Mouse (Mus musculus): ENCODE measurements around the gene March6. TPM values are rescaled to one million over a fixed set of nuclear protein-coding genes. Genes with fewer than 3 reads are reported as not detected.
A peak's percentile ranks its signal among the peaks of the same experiment; 100 is the strongest.

March6 gene
- polyA plus RNA-seq, 1 experiment, result 46.6 TPM

DNA sequence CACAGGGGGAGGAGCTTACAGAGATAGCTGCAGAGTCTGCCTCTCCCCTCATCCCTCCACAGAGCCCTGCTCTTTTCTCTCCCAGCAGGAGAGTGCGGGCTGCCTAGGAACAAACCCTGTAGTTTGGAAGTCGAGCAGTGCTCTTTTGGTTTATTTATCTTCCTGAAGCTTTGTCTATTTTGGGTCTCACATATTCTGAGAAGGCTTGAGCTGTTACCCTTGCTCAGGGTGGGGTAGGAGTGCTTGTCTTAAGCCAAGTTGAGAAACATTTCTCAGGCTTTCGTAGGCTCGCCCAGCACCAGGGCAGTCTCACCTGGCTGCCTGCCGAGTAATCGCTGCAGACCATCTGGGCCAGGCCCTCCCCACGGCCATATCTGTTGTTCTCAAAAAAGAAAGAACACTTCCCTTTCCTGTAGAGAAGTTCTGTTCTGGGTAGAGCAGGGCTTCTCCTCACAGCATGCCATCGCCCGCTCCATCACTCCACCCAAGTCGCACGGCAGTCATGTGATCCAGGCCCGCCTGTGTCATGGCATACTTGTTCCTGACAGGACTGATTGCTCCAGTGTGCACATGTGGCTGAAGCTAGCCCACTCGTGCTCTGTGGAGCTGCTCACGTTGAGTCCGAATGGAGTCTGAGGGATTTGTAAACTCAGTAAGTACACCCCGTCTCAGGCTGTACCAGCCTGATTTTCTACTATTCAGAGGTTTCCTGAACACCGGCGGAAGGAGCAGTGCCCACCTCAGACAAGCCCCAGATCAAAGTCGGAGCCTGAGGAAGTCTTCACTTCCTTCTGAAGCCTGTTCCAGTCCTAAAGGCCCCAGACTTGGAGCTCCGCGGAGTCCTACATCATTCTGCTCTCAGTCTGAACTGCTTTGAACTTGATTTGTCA is 112.8 kb downstream of the March6 start:
- Histone ChIP-seq H3K4me1 (ENCODE audit: control insufficient read depth, insufficient read depth, low read length) (peaks cover 20% of the 10 kb centered on the region), H3K36me3 (ENCODE audit: control insufficient read depth, insufficient read depth, low read length) (no peaks in the 10 kb centered on the region), H3K27me3 (replicated peaks; ENCODE audit: control insufficient read depth, insufficient read depth, low read length) (no peaks in the 10 kb centered on the region), H3K4me3 (ENCODE audit: insufficient read depth, low read depth, low read length) (peak overlapping the region; percentile 21; the same call in 1 of the 2 replicates), H3K27ac (ENCODE audit: insufficient read depth, low read depth, low read length) (peak overlapping the region; percentile 24; the same call in 1 of the 2 replicates)
- peak; percentile 73 for DNase-seq
- no peak for TF ChIP-seq CTCF (conservative IDR thresholded peaks at IDR 0.05; ENCODE audit: insufficient read depth, insufficient read length, low read depth, low read length)
- no peak for TF ChIP-seq POLR2A (IDR thresholded peaks at IDR 0.05; ENCODE audit: low read depth, low read length)
- 55% methylated on average over 21 of the region's 21 CpGs for WGBS

DNA sequence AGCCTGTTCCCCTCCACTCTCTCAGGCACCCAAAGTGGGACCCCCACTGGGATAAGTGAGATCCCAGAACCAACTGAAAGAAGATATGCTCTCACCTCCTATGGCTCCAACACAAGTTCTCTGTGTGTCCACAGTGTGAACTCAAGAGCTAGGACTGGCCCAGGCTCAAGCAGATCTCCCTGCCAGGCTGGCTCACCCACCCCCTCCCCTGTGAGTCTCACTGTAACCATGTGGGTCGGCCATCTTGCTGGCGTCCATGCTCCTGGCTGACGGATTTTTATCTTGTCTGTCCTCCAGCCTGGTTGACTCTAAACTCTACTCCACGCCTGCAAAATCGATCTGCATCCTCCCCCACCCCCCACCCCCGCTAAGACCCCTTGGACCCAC is 113.5 kb downstream of the March6 start:
- peaks cover 20% of the 10 kb centered on the region for H3K4me1 ChIP-seq (ENCODE audit: control insufficient read depth, insufficient read depth, low read length)
- H3K4me3 ChIP-seq (ENCODE audit: insufficient read depth, low read depth, low read length), result no peak overlapping the region
- no peaks in the 10 kb centered on the region for H3K36me3 ChIP-seq (ENCODE audit: control insufficient read depth, insufficient read depth, low read length)
- DNase-seq, result no peak
- no peaks in the 10 kb centered on the region for H3K27me3 ChIP-seq (replicated peaks; ENCODE audit: control insufficient read depth, insufficient read depth, low read length)
- 81% methylated on average over 6 of the region's 6 CpGs for WGBS
- TF ChIP-seq POLR2A (IDR thresholded peaks at IDR 0.05; ENCODE audit: low read depth, low read length) (no peak), CTCF (conservative IDR thresholded peaks at IDR 0.05; ENCODE audit: insufficient read depth, insufficient read length, low read depth, low read length) (no peak)
- no peak overlapping the region for H3K27ac ChIP-seq (ENCODE audit: insufficient read depth, low read depth, low read length)

DNA sequence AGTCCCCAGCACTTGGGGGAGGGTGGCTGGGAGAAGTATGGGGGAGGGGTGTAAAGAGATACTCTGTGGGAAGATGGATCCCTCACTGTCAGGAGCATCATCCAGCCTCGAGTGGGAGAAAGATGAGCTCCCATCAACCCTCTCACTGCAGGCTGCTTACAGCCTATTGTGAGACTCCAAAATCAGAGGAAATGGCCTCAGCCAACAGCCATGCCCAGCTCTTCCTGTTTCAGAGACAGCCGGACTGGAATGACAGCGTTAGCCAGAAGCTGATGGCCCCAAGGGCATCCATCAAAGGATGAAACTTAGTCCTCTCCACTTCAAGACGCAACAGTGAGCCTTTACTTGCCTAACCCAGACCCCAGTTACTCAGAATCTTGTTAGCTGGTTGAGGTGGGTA is 115.7 kb downstream of the March6 start:
- peaks cover 21% of the 10 kb centered on the region for H3K4me1 ChIP-seq (ENCODE audit: control insufficient read depth, insufficient read depth, low read length)
- peak; percentile 55 for DNase-seq
- WGBS, result 43% methylated on average over 4 of the region's 4 CpGs
- no peak for TF ChIP-seq CTCF (conservative IDR thresholded peaks at IDR 0.05; ENCODE audit: insufficient read depth, insufficient read length, low read depth, low read length)
- no peak for TF ChIP-seq POLR2A (IDR thresholded peaks at IDR 0.05; ENCODE audit: low read depth, low read length)
- H3K4me3 ChIP-seq (ENCODE audit: insufficient read depth, low read depth, low read length), result no peak overlapping the region
- H3K27me3 ChIP-seq (replicated peaks; ENCODE audit: control insufficient read depth, insufficient read depth, low read length), result no peaks in the 10 kb centered on the region
- no peaks in the 10 kb centered on the region for H3K36me3 ChIP-seq (ENCODE audit: control insufficient read depth, insufficient read depth, low read length)
- H3K27ac ChIP-seq (ENCODE audit: insufficient read depth, low read depth, low read length), result peak overlapping the region; percentile 7

- no peaks in the 10 kb centered on the region for H3K27me3 ChIP-seq (replicated peaks; ENCODE audit: control insufficient read depth, insufficient read depth, low read length)
- H3K27ac ChIP-seq (ENCODE audit: insufficient read depth, low read depth, low read length), result peak overlapping the region; percentile 74
- 42% methylated on average over 6 of the region's 6 CpGs for WGBS
- peaks cover 29% of the 10 kb centered on the region for H3K4me1 ChIP-seq (ENCODE audit: control insufficient read depth, insufficient read depth, low read length)
- no peaks in the 10 kb centered on the region for H3K36me3 ChIP-seq (ENCODE audit: control insufficient read depth, insufficient read depth, low read length)
- DNase-seq, result peak; percentile 91
- no peak for TF ChIP-seq POLR2A (IDR thresholded peaks at IDR 0.05; ENCODE audit: low read depth, low read length)
- TF ChIP-seq CTCF (conservative IDR thresholded peaks at IDR 0.05; ENCODE audit: insufficient read depth, insufficient read length, low read depth, low read length), result no peak
- no peak overlapping the region for H3K4me3 ChIP-seq (ENCODE audit: insufficient read depth, low read depth, low read length)
Observed at GRCm38 (mm10) chr15:31414179-31414898, 116.5 kb downstream of the March6 start.

GRCm38 (mm10) chr15:31413662-31414061 is 117.2 kb downstream of the March6 start:
- Histone ChIP-seq H3K4me3 (ENCODE audit: insufficient read depth, low read depth, low read length) (no peak overlapping the region), H3K36me3 (ENCODE audit: control insufficient read depth, insufficient read depth, low read length) (no peaks in the 10 kb centered on the region), H3K27ac (ENCODE audit: insufficient read depth, low read depth, low read length) (peak overlapping the region; percentile 74; the same call in 1 of the 2 replicates), H3K27me3 (replicated peaks; ENCODE audit: control insufficient read depth, insufficient read depth, low read length) (no peaks in the 10 kb centered on the region), H3K4me1 (ENCODE audit: control insufficient read depth, insufficient read depth, low read length) (peaks cover 32% of the 10 kb centered on the region)
- no peak for TF ChIP-seq POLR2A (IDR thresholded peaks at IDR 0.05; ENCODE audit: low read depth, low read length)
- TF ChIP-seq CTCF (conservative IDR thresholded peaks at IDR 0.05; ENCODE audit: insufficient read depth, insufficient read length, low read depth, low read length), result no peak
- WGBS, result 85% methylated on average over 6 of the region's 6 CpGs
- DNase-seq, result no peak

DNA sequence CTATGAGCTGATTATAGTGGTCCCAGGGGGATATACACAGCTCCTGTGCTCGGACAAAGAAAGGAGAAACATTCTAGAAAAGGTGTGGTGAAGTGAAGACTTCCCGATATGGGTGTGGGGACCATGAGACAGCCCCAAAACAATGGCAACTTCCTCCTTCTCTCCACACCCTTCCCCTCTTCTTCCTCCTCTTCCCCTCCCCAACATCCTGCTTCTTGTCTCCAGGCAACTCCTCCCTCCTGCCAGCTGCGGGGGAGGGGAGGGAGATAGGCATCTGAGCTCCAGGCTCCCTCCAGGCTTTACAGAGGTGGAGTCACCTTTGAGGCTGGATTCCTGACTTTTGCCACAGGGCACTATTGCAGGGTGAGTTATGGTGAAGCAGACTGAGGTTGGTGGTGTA is 117.9 kb downstream of the March6 start:
- Histone ChIP-seq H3K27ac (ENCODE audit: insufficient read depth, low read depth, low read length) (no peak overlapping the region), H3K27me3 (replicated peaks; ENCODE audit: control insufficient read depth, insufficient read depth, low read length) (no peaks in the 10 kb centered on the region), H3K4me3 (ENCODE audit: insufficient read depth, low read depth, low read length) (no peak overlapping the region), H3K4me1 (ENCODE audit: control insufficient read depth, insufficient read depth, low read length) (peaks cover 38% of the 10 kb centered on the region), H3K36me3 (ENCODE audit: control insufficient read depth, insufficient read depth, low read length) (no peaks in the 10 kb centered on the region)
- TF ChIP-seq CTCF (conservative IDR thresholded peaks at IDR 0.05; ENCODE audit: insufficient read depth, insufficient read length, low read depth, low read length) (no peak), POLR2A (IDR thresholded peaks at IDR 0.05; ENCODE audit: low read depth, low read length) (no peak)
- WGBS, result 43% methylated on average over 3 of the region's 3 CpGs
- peak; percentile 70 for DNase-seq

GRCm38 (mm10) chr15:31412436-31412835 is 118.4 kb downstream of the March6 start:
- H3K36me3 ChIP-seq (ENCODE audit: control insufficient read depth, insufficient read depth, low read length), result no peaks in the 10 kb centered on the region
- no peak for TF ChIP-seq CTCF (conservative IDR thresholded peaks at IDR 0.05; ENCODE audit: insufficient read depth, insufficient read length, low read depth, low read length)
- no peak for TF ChIP-seq POLR2A (IDR thresholded peaks at IDR 0.05; ENCODE audit: low read depth, low read length)
- DNase-seq, result no peak
- peaks cover 40% of the 10 kb centered on the region for H3K4me1 ChIP-seq (ENCODE audit: control insufficient read depth, insufficient read depth, low read length)
- H3K27ac ChIP-seq (ENCODE audit: insufficient read depth, low read depth, low read length), result no peak overlapping the region
- no peak overlapping the region for H3K4me3 ChIP-seq (ENCODE audit: insufficient read depth, low read depth, low read length)
- H3K27me3 ChIP-seq (replicated peaks; ENCODE audit: control insufficient read depth, insufficient read depth, low read length), result no peaks in the 10 kb centered on the region
- WGBS, result 81% methylated on average over 6 of the region's 6 CpGs

Measured in kidney, adult 2 months (tissue).